Mouse (Mus musculus) left cerebral cortex, adult 2 months (tissue): ENCODE results near the gene Slc35f5. TPM values are rescaled to one million over a fixed set of nuclear protein-coding genes. Genes with fewer than 3 reads are reported as not detected.

ENCODE experiments used
- DNase-seq, 2 experiments: peaks; one replicate each; pipeline ENCODE4 v3.0.0; 2021 to 2022; ENCODE audit warnings: low spot score in 2 of 2, mixed read lengths in 1 of 2; ENCODE audit errors: extremely low spot score in 1 of 2
- H3K27ac ChIP-seq: fragments of 200-600 bp; 2 replicates; pipeline ENCODE4 v1.8.1; 2022
- H3K4me3 ChIP-seq: fragments of 200-600 bp; 2 replicates; pipeline ENCODE4 v1.8.1; 2022
- CTCF ChIP-seq: fragments of 200-600 bp; IDR thresholded peaks from 2 replicates; pipeline ENCODE4 v1.8.1; 2022; ENCODE audit warnings: antibody characterized with exemption, mild to moderate bottlenecking, moderate library complexity
- intact Hi-C: fragments of 180-260 bp; cut with DNase I; formaldehyde crosslinking; loops from one replicate; pipeline ENCODE4 v1.15.1; 2025
- total RNA-seq, 2 experiments: library from RNA; stranded (reverse); gene quantifications; 2 replicates each; pipeline ENCODE4 v1.2.3; 2021

Slc35f5 gene
- total RNA-seq, 2 experiments from 2014 or later, result 21.0 TPM

GRCm38 (mm10) chr1:125576965-125577364 lies 16.6 kb downstream of the Slc35f5 start:
- intact Hi-C loops, result no loop called here

GRCm38 (mm10) chr1:125578091-125578490 lies 17.7 kb downstream of the Slc35f5 start:
- intact Hi-C loops, result no loop called here
- no peak overlapping the region for H3K4me3 ChIP-seq
- no peak overlapping the region for H3K27ac ChIP-seq
- no peak for DNase-seq
- TF ChIP-seq CTCF, result no peak

More at GRCm38 (mm10) chr1:125576965-125577364, 16.6 kb downstream of the Slc35f5 start:
- no peak overlapping the region for H3K27ac ChIP-seq
- H3K4me3 ChIP-seq, result no peak overlapping the region
- no peak for TF ChIP-seq CTCF
- DNase-seq, result no peak

DNA sequence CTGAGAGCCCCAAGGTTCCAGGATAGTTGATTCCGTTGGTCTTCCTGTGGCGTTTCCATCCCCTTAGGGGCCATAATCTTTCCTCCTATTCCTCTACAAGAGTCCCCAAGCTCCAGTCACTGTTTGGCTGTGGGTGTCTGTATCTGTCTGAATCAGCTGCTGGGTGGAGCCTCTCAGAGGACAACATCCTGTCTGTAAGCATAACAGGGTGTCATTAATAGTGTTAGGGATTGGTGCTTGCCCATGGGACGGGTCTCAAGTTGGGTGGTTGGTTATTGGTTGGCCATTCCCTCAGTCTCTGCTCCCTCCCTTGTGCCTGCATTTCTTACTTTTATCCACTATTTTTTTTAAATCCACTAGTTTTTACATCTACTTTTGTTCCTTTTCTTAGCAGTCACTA lies 20.7 kb downstream of the Slc35f5 start:
- no peak for TF ChIP-seq CTCF
- no peak for DNase-seq
- Histone ChIP-seq H3K27ac (no peak overlapping the region), H3K4me3 (no peak overlapping the region)
- intact Hi-C loops, result no loop called here

GRCm38 (mm10) chr1:125603620-125604019 lies 43.2 kb downstream of the Slc35f5 start:
- intact Hi-C loops, result no loop called here
- no peak for DNase-seq
- no peak for TF ChIP-seq CTCF
- no peak overlapping the region for H3K27ac ChIP-seq
- H3K4me3 ChIP-seq, result no peak overlapping the region

- H3K4me3 ChIP-seq, result no peak overlapping the region
- intact Hi-C loops, result loop anchor here (2.0 to 5.0 kb wide), 5 partner anchors 305 to 1385 kb away; partner anchors contain the start of gene Lypd1
- TF ChIP-seq CTCF, result peak; percentile 83
- H3K27ac ChIP-seq, result no peak overlapping the region
- peak; percentile 85 to 92 for DNase-seq
Observed at GRCm38 (mm10) chr1:125607087-125607803, 46.9 kb downstream of the Slc35f5 start.

DNA sequence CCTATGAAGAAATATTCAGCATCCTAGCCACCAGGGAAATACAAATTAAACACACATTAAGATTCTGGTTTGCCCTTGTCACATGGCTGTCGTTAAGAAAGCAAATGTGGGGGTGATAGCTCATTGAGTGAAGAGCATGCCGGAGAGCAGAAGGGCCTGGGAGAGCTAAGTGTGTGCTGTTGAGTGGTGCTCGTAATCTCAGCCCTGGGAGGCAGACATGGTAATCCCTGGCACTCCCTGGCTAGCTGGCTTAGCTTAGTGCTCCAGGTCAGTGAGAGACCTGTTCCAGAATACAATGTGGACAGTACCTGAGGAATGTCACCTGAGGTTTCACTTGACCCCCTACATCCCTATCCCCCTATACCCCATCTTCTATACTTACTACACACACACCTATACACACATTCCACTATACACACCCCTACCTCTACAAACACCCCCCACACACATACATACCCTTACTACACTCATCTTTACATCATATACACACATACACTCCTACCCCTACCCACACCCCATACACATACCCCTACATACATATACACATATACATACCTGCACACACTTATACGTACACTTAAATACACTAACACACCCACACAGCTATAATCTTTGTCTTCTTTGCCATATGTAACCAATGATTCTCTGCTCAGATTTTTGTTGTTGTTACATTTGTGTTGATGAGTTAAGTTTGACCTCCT lies 64.1 kb downstream of the Slc35f5 start:
- H3K4me3 ChIP-seq, result no peak overlapping the region
- no peak for DNase-seq
- H3K27ac ChIP-seq, result no peak overlapping the region
- no peak for TF ChIP-seq CTCF
- intact Hi-C loops, result no loop called here

DNA sequence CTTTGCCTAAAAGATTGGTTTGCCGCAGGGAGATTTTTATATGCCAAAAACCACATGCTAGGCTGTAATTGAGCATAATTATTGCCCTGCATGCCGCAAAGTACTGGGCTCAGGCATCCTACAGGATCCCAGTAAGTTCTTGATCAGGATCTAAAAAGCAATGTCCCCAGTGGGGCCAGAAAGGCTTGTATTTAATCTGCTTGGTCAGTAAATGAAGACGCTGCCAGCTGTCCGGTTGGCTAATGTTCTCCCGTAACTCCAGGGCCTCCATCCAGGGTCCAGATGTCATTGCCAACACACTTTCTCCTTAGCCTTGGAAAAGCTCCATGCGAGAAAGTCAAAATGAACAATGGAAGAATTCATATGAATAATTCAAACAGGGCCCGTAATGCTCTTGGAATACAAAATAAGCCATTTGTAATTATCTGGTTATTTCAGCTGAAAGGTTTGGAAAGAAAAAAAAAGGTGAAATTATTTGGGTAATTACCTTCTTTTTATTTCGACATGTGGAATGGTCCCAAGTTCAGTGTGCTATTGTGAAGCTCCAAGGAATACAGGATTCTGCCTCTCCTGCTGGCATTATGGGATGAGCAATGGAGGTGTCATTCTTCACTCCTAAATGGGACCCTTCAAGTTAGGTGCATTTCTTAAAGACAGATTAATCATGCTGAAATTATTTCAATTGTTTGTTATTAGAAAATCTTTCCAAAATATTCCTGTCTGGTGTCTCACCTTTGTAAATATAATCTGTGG lies 79.3 kb downstream of the Slc35f5 start:
- intact Hi-C loops, result no loop called here
- no peak overlapping the region for H3K27ac ChIP-seq
- no peak overlapping the region for H3K4me3 ChIP-seq
- TF ChIP-seq CTCF, result no peak
- no peak for DNase-seq

- H3K27ac ChIP-seq, result no peak overlapping the region
- intact Hi-C loops, result no loop called here
- H3K4me3 ChIP-seq, result no peak overlapping the region
- no peak for TF ChIP-seq CTCF
- DNase-seq, result no peak
Observed at GRCm38 (mm10) chr1:125643643-125644042, 83.2 kb downstream of the Slc35f5 start.

Other genes with a start within 250 kb of the Slc35f5 start
- 100 to 1,000 TPM; 228 to 240 TPM for gene Actr3, start 124.9 kb upstream of the Slc35f5 start, total RNA-seq
- gene Gpr39, start 116.4 kb downstream of the Slc35f5 start, total RNA-seq, result not detected